ENCODE assay signal across 9 mouse cellular contexts in genomic region chr8:111745086-111745485, GRCm38 (mm10). TPM values are rescaled to one million over a fixed set of nuclear protein-coding genes. Genes with fewer than 3 reads are reported as not detected.
A peak's percentile ranks its signal among the peaks of the same experiment; 100 is the strongest.
DNase-seq lines count a peak whose midpoint lies in the region; ATAC-seq lines count a peak whose summit lies in the region.
"Had no signal": no experiment of that assay in that cellular context is flagged by ENCODE, and none has a peak within 500 bp of the region (broad histone marks: within the 10 kb centered on the region; RNA-seq: fewer than 3 reads in every experiment).

No protein-coding gene starts in this region.

- no peaks in the 10 kb centered on the region for H3K36me3 ChIP-seq in kidney, embryonic 16.5 days (ENCODE audit: insufficient read depth, low read length)
- H3K36me3 ChIP-seq in embryonic facial prominence, embryonic 14.5 days (ENCODE audit: control insufficient read depth, insufficient read depth, low read length): no peaks in the 10 kb centered on the region
- H3K36me3 ChIP-seq in intestine, embryonic 14.5 days (ENCODE audit: control insufficient read depth, insufficient read depth, low read length): no peaks in the 10 kb centered on the region
- H3K36me3 ChIP-seq in neural tube, embryonic 14.5 days (ENCODE audit: control insufficient read depth, insufficient read depth, low read length): no peaks in the 10 kb centered on the region

- peak overlapping the region; percentile 58 for H3K4me2 ChIP-seq in kidney, embryonic 16.5 days (replicated peaks; ENCODE audit: low read depth, low read length)
- H3K4me2 ChIP-seq in embryonic facial prominence, embryonic 14.5 days (ENCODE audit: low read depth, low read length): peak overlapping the region; percentile 50; the same call in 1 of the 2 replicates
- H3K4me2 ChIP-seq in intestine, embryonic 14.5 days (ENCODE audit: low read length): peak overlapping the region; percentile 51
- no peak overlapping the region for H3K4me2 ChIP-seq in neural tube, embryonic 14.5 days (ENCODE audit: low read depth, low read length)

- ATAC-seq in kidney, embryonic 16.5 days (ENCODE audit: low FRiP score, low TSS enrichment): no peak
- no peak for ATAC-seq in embryonic facial prominence, embryonic 14.5 days (ENCODE audit: low read depth)
- ATAC-seq in intestine, embryonic 14.5 days (replicated peaks; ENCODE audit: low FRiP score, low TSS enrichment, low read depth): no peak
- ATAC-seq in neural tube, embryonic 14.5 days (ENCODE audit: low read depth): no peak

- H3K27me3 ChIP-seq in kidney, embryonic 16.5 days (ENCODE audit: insufficient read depth, low read length): no peaks in the 10 kb centered on the region
- H3K27me3 ChIP-seq in embryonic facial prominence, embryonic 14.5 days (replicated peaks; ENCODE audit: control insufficient read depth, insufficient read depth, low read length): no peaks in the 10 kb centered on the region
- no peaks in the 10 kb centered on the region for H3K27me3 ChIP-seq in intestine, embryonic 14.5 days (replicated peaks; ENCODE audit: control insufficient read depth, insufficient read depth, low read length)
- H3K27me3 ChIP-seq in neural tube, embryonic 14.5 days (ENCODE audit: control insufficient read depth, insufficient read depth, low read length): no peaks in the 10 kb centered on the region

- H3K4me1 ChIP-seq in kidney, embryonic 16.5 days (ENCODE audit: insufficient read depth, low read length): peaks cover 60% of the 10 kb centered on the region
- peaks cover 40% of the 10 kb centered on the region for H3K4me1 ChIP-seq in embryonic facial prominence, embryonic 14.5 days (ENCODE audit: control insufficient read depth, insufficient read depth, low read length)
- H3K4me1 ChIP-seq in intestine, embryonic 14.5 days (replicated peaks; ENCODE audit: control insufficient read depth, insufficient read depth, low read length): peaks cover 55% of the 10 kb centered on the region
- peaks cover 50% of the 10 kb centered on the region for H3K4me1 ChIP-seq in neural tube, embryonic 14.5 days (ENCODE audit: control insufficient read depth, insufficient read depth, low read length)

- peak overlapping the region; percentile 75; the same call in 1 of the 2 replicates for H3K27ac ChIP-seq in kidney, embryonic 16.5 days (ENCODE audit: low read length)
- H3K27ac ChIP-seq in embryonic facial prominence, embryonic 14.5 days (replicated peaks; ENCODE audit: low read depth, low read length): peak overlapping the region; percentile 18; the same call in 1 of the 2 replicates
- H3K27ac ChIP-seq in intestine, embryonic 14.5 days (ENCODE audit: low read depth): peak overlapping the region; percentile 90
- peak overlapping the region; percentile 17; the same call in 1 of the 2 replicates for H3K27ac ChIP-seq in neural tube, embryonic 14.5 days (ENCODE audit: low read depth, low read length)

- H3K4me3 ChIP-seq in kidney, embryonic 16.5 days (ENCODE audit: low read length): no peak overlapping the region
- H3K4me3 ChIP-seq in embryonic facial prominence, embryonic 14.5 days (ENCODE audit: low read depth, low read length): no peak overlapping the region
- H3K4me3 ChIP-seq in intestine, embryonic 14.5 days (ENCODE audit: low read depth, low read length): no peak overlapping the region
- H3K4me3 ChIP-seq in neural tube, embryonic 14.5 days (ENCODE audit: low read depth, low read length): no peak overlapping the region

- 73% methylated on average over 5 of the region's 5 CpGs for WGBS in kidney, embryonic 16.5 days
- WGBS in embryonic facial prominence, embryonic 14.5 days: 58% methylated on average over 5 of the region's 5 CpGs
- WGBS in intestine, embryonic 14.5 days: 53% methylated on average over 5 of the region's 5 CpGs
- WGBS in neural tube, embryonic 14.5 days: 48% methylated on average over 5 of the region's 5 CpGs

- H3K9me3 ChIP-seq in kidney, embryonic 16.5 days (ENCODE audit: low read length): no peaks in the 10 kb centered on the region
- H3K9me3 ChIP-seq in embryonic facial prominence, embryonic 14.5 days (ENCODE audit: control insufficient read depth, low read length): no peaks in the 10 kb centered on the region
- no peaks in the 10 kb centered on the region for H3K9me3 ChIP-seq in intestine, embryonic 14.5 days (ENCODE audit: control insufficient read depth, low read length)
- H3K9me3 ChIP-seq in neural tube, embryonic 14.5 days (ENCODE audit: control insufficient read depth, low read length): no peaks in the 10 kb centered on the region
- H3K9me3 ChIP-seq: megakaryocyte, embryonic 14.5 days had no signal

- DNase-seq in kidney, postnatal 14 days: no peak
- DNase-seq in embryonic facial prominence, embryonic 14.5 days (ENCODE audit: low spot score): no peak
- DNase-seq in intestine, embryonic 14.5 days (ENCODE audit: low spot score): no peak
- no peak for DNase-seq in spleen, postnatal 36 days (ENCODE audit: low spot score in 2 of 2)
- DNase-seq in right cerebral cortex, postnatal 4 days: no peak
- no peak for DNase-seq in ovary, postnatal 14 days (ENCODE audit: low spot score)

- H3K9ac ChIP-seq in kidney, embryonic 16.5 days (replicated peaks; ENCODE audit: low read length): peak overlapping the region; percentile 53
- no peak overlapping the region for H3K9ac ChIP-seq in embryonic facial prominence, embryonic 14.5 days (ENCODE audit: low read depth, low read length)
- H3K9ac ChIP-seq in intestine, embryonic 14.5 days (ENCODE audit: low read length): 0 out of 2 replicates have a peak overlapping the region, but pooled peaks have one; percentile 7
- no peak overlapping the region; the same call in 1 of the 2 replicates for H3K9ac ChIP-seq in neural tube, embryonic 14.5 days (replicated peaks; ENCODE audit: low read depth, low read length)

RNA-seq across cellular contexts. Expression of gene Bcar1, which starts 1.5 kb away (rescaled TPM):
- 49.6 and 60.1 TPM in 2 replicates for polyA plus RNA-seq in kidney, embryonic 16.5 days (2015; fragmentation: Nextera tagmentation; extraction: Ambion mirVana)
- polyA plus RNA-seq in embryonic facial prominence, embryonic 14.5 days (2014; fragmentation: Nextera tagmentation; extraction: Ambion mirVana): 34.9 and 35.3 TPM in 2 replicates
- 50.2 and 54.2 TPM in 2 replicates for polyA plus RNA-seq in intestine, embryonic 14.5 days (2014; fragmentation: Nextera tagmentation; extraction: Ambion mirVana)
- 47.6 and 56.4 TPM in 2 replicates for polyA plus RNA-seq in neural tube, embryonic 14.5 days (2014; fragmentation: Nextera tagmentation; extraction: Ambion mirVana)

RNA-seq across cellular contexts. Expression of gene Ctrb1, which starts 54.3 kb away (rescaled TPM):
- polyA plus RNA-seq in kidney, embryonic 16.5 days (2015; fragmentation: Nextera tagmentation; extraction: Ambion mirVana): 0.35 TPM in 1 of 2 replicates, not detected in the other
- not detected in 2 replicates for polyA plus RNA-seq in embryonic facial prominence, embryonic 14.5 days (2014; fragmentation: Nextera tagmentation; extraction: Ambion mirVana)
- 387 TPM in 1 of 2 replicates, not detected in the other for polyA plus RNA-seq in intestine, embryonic 14.5 days (2014; fragmentation: Nextera tagmentation; extraction: Ambion mirVana)
- not detected in 2 replicates for polyA plus RNA-seq in neural tube, embryonic 14.5 days (2014; fragmentation: Nextera tagmentation; extraction: Ambion mirVana)

Comparison
In these comparisons a context has a peak if more than half of its experiments do, and no peak if none do; other contexts are left out.
1. H3K27ac ChIP-seq: peak in every context shown above with its lines; median percentile 90 in intestine, embryonic 14.5 days; 75 in kidney, embryonic 16.5 days; 18 in embryonic facial prominence, embryonic 14.5 days; 17 in neural tube, embryonic 14.5 days.
2. H3K9ac ChIP-seq: peak in kidney, embryonic 16.5 days (single experiment) and intestine, embryonic 14.5 days (single experiment); none in embryonic facial prominence, embryonic 14.5 days (single experiment) and neural tube, embryonic 14.5 days (single experiment).